Mouse (Mus musculus): ENCODE results near the gene Gm45021. TPM values are rescaled to one million over a fixed set of nuclear protein-coding genes. Genes with fewer than 3 reads are reported as not detected.

Gene Gm45021
- total RNA-seq (2014; fragmentation: Nextera tagmentation) = not detected in 2 replicates
- not detected in 2 replicates for total RNA-seq (2017)
- polyA plus RNA-seq (2012) = not detected in 2 replicates

DNA sequence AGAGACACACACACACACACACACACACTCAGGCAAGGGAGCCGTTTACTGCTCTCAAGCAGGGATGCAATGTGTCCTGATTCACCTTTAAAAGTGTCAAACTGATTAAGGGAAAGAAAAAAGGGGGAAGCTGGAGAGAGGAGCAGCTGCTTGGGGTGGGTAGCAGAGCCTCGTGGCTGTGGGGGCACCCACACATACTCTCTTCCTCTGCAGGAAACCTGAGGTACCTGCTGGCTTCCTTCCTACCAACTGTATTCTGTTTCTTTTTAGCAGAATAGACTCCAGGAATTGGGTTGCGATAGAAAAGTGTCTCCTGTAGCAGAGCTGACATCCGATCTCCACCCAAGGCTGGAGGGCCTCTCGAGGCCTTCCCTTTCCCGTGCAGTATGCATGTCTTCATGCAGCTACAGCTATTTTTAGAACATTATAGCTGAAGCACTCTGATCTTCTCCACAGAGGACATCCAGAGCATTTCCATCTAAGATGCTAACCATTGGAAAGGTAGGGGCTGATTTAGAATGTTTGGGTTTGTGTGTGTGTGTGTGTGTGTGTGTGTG is at the start of gene Gm45021:
Gene Gm45021, plus strand, starts transcription at position 417 of the 557 bp plus-strand sequence.
- H3K4me1 ChIP-seq (ENCODE audit: insufficient read depth, low read depth, low read length) = no peaks in the 10 kb centered on the region
- DNase-seq (ENCODE audit: low spot score) (no peak), ATAC-seq (ENCODE audit: extremely low read depth, insufficient number of reproducible peaks, low FRiP score, poor library complexity, severe bottlenecking) (no peak)
- H3K4me3 ChIP-seq (ENCODE audit: low read depth, low read length) = no peak within 1 kb of the TSS
- TF ChIP-seq POLR2AphosphoS5 (IDR thresholded peaks at IDR 0.05; ENCODE audit: insufficient replicate concordance, low read depth, low read length) (no peak), GATA2 (IDR thresholded peaks at IDR 0.05; ENCODE audit: borderline replicate concordance, low read depth, low read length) (no peak), GATA1 (IDR thresholded peaks at IDR 0.05; ENCODE audit: borderline replicate concordance, low read length) (no peak), CTCF (IDR thresholded peaks at IDR 0.05; ENCODE audit: low read depth, low read length) (no peak), TAL1 (conservative IDR thresholded peaks at IDR 0.05; ENCODE audit: low read depth, low read length) (no peak)
- H3K9me3 ChIP-seq (replicated peaks) = 0 out of 2 replicates have a peak, but pooled peaks cover 2% of the 10 kb centered on the region
- no peaks in the 10 kb centered on the region for H3K36me3 ChIP-seq (replicated peaks)
- H3K27me3 ChIP-seq (ENCODE audit: insufficient read depth, low read length) = no peaks in the 10 kb centered on the region; the same call in 1 of the 2 replicates

DNA sequence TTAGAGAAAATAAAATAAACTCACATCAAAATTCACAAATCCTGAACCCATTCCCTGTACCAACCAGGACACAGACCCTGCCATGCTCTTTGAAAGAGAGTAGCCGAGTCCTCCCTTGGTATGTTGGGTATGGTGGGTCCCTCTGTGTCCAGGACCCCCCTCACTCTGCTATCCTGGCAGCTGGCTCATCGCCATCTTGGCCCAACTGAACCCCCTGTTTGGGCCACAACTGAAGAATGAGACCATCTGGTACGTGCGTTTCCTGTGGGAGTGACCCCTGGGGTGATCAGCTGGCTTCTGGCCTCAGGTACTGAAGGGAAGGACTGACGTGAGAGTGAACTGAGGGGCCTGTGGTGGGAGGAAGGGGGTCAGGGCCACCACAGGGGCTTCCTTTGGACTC is 49.5 kb upstream of the Gm45021 start:
- no peak for TF ChIP-seq GATA1 (IDR thresholded peaks at IDR 0.05; ENCODE audit: borderline replicate concordance, low read length)
- TF ChIP-seq POLR2AphosphoS5 (IDR thresholded peaks at IDR 0.05; ENCODE audit: insufficient replicate concordance, low read depth, low read length) = no peak
- no peak for TF ChIP-seq GATA2 (IDR thresholded peaks at IDR 0.05; ENCODE audit: borderline replicate concordance, low read depth, low read length)
- TF ChIP-seq CTCF (IDR thresholded peaks at IDR 0.05; ENCODE audit: low read depth, low read length) = no peak
- TF ChIP-seq TAL1 (conservative IDR thresholded peaks at IDR 0.05; ENCODE audit: low read depth, low read length) = no peak
- no peak overlapping the region for H3K4me3 ChIP-seq (ENCODE audit: low read depth, low read length)

DNA sequence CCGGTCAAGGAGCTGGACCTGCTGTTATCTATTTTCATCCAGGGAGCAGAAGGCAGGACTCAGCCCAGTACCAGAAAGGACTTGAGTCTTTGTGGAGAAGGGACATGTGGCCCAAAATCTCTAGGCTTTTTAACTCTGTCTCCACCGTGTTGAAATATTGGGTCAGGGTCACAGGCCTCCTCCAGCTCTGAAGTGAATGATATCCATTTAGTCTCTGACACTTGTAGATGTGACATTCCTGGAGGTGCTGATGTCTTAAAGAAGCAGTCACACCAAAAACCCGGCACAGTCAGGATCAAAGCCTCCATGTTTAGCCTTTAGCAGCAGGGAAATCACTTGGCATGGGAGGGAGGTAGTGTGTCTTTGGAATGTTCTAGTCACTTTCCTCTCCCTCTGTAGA is 48.7 kb upstream of the Gm45021 start:
- Histone ChIP-seq H3K9me3 (replicated peaks) (no peaks in the 10 kb centered on the region), H3K36me3 (replicated peaks) (no peaks in the 10 kb centered on the region), H3K4me1 (ENCODE audit: insufficient read depth, low read depth, low read length) (no peaks in the 10 kb centered on the region), H3K4me3 (ENCODE audit: low read depth, low read length) (no peak overlapping the region), H3K27me3 (ENCODE audit: insufficient read depth, low read length) (peaks cover 3% of the 10 kb centered on the region; the same call in 1 of the 2 replicates)
- ATAC-seq (ENCODE audit: extremely low read depth, insufficient number of reproducible peaks, low FRiP score, poor library complexity, severe bottlenecking) (no peak), DNase-seq (ENCODE audit: low spot score) (no peak)
- no peak for TF ChIP-seq GATA1 (IDR thresholded peaks at IDR 0.05; ENCODE audit: borderline replicate concordance, low read length)
- no peak for TF ChIP-seq TAL1 (conservative IDR thresholded peaks at IDR 0.05; ENCODE audit: low read depth, low read length)

More for the DNA sequence above, 49.5 kb upstream of the Gm45021 start:
- peaks cover 5% of the 10 kb centered on the region; the same call in 1 of the 2 replicates for H3K27me3 ChIP-seq (ENCODE audit: insufficient read depth, low read length)
- H3K4me1 ChIP-seq (ENCODE audit: insufficient read depth, low read depth, low read length) = no peaks in the 10 kb centered on the region
- no peak for DNase-seq (ENCODE audit: low spot score)
- H3K36me3 ChIP-seq (replicated peaks) = no peaks in the 10 kb centered on the region
- no peaks in the 10 kb centered on the region for H3K9me3 ChIP-seq (replicated peaks)
- no peak for ATAC-seq (ENCODE audit: extremely low read depth, insufficient number of reproducible peaks, low FRiP score, poor library complexity, severe bottlenecking)

DNA sequence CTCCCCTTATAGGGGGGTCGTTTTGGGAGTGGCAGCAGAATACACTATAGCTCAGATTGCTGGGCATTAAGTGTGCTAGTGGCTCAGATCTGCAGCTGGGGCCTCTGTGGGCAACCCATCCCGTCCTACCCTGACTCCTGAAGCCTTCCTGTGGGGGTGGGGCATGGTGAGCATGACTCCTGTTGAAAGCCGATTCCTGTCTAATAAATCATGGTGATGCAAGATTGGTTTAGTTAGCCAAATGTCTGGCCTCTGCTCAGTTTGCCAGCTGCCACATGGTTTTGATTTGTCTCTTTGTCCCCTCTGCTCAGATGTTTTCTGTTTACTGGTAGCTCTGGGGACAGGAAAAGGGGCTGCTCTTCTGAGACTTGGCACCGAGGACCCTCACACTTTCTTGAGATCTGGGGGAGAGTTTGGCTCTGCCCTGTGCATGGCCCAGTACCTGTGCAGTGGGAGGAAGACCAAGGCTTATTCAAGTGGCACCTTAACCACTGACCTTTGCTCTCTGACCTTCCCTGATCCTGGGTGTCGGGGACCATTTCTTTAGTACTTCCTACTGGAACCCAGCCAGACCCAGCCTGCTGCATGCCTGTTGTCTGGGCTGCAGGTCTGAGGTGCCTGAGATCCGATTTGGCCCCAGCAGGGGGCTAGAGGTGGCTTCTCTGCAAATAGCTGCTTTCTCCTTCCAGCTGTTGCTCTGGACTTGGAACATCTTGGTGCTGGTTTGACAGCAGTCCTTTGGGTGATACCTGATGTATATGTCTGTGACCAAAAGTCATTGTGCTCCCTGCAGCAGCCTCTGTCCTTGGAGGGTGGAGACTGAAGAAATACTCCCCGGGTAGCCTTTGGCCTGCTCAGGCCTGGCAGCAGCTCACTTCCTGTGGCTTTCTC is 47.6 kb upstream of the Gm45021 start:
- no peaks in the 10 kb centered on the region for H3K9me3 ChIP-seq (replicated peaks)
- H3K27me3 ChIP-seq (ENCODE audit: insufficient read depth, low read length) = peaks cover 3% of the 10 kb centered on the region; the same call in 1 of the 2 replicates
- H3K36me3 ChIP-seq (replicated peaks) = no peaks in the 10 kb centered on the region
- no peak for TF ChIP-seq TAL1 (conservative IDR thresholded peaks at IDR 0.05; ENCODE audit: low read depth, low read length)
- TF ChIP-seq GATA1 (IDR thresholded peaks at IDR 0.05; ENCODE audit: borderline replicate concordance, low read length) = no peak
- no peak for TF ChIP-seq GATA2 (IDR thresholded peaks at IDR 0.05; ENCODE audit: borderline replicate concordance, low read depth, low read length)
- TF ChIP-seq POLR2AphosphoS5 (IDR thresholded peaks at IDR 0.05; ENCODE audit: insufficient replicate concordance, low read depth, low read length) = no peak
- no peak for TF ChIP-seq CTCF (IDR thresholded peaks at IDR 0.05; ENCODE audit: low read depth, low read length)
- no peak for DNase-seq (ENCODE audit: low spot score)
- no peak overlapping the region for H3K4me3 ChIP-seq (ENCODE audit: low read depth, low read length)
- no peaks in the 10 kb centered on the region for H3K4me1 ChIP-seq (ENCODE audit: insufficient read depth, low read depth, low read length)
- ATAC-seq (ENCODE audit: extremely low read depth, insufficient number of reproducible peaks, low FRiP score, poor library complexity, severe bottlenecking) = no peak

DNA sequence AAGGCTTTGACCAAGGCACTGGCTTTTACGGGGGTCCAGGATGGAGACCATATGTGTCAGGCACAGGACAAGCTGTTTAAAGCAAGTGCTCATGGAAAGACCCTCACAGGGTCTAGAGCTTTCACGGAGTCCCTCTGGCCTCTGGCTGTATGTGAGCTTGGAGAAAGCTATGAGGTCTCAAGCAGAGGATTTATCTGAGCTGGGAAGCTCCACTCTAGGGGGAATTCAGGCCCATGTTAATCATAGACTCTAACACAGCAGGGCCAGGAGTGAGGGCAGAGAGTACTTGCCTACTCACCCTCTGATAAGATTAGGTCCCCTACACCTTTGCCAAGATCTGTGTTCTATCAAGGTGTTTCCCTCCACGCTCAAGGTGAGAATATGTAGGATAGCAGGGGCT is 46.8 kb upstream of the Gm45021 start:
- Histone ChIP-seq H3K4me1 (ENCODE audit: insufficient read depth, low read depth, low read length) (no peaks in the 10 kb centered on the region), H3K4me3 (ENCODE audit: low read depth, low read length) (no peak overlapping the region), H3K36me3 (replicated peaks) (no peaks in the 10 kb centered on the region), H3K27me3 (ENCODE audit: insufficient read depth, low read length) (peaks cover under 1% of the 10 kb centered on the region; the same call in 1 of the 2 replicates), H3K9me3 (replicated peaks) (no peaks in the 10 kb centered on the region)
- DNase-seq (ENCODE audit: low spot score) (no peak), ATAC-seq (ENCODE audit: extremely low read depth, insufficient number of reproducible peaks, low FRiP score, poor library complexity, severe bottlenecking) (no peak)
- TF ChIP-seq TAL1 (conservative IDR thresholded peaks at IDR 0.05; ENCODE audit: low read depth, low read length) = no peak
- no peak for TF ChIP-seq GATA1 (IDR thresholded peaks at IDR 0.05; ENCODE audit: borderline replicate concordance, low read length)
- no peak for TF ChIP-seq CTCF (IDR thresholded peaks at IDR 0.05; ENCODE audit: low read depth, low read length)
- no peak for TF ChIP-seq POLR2AphosphoS5 (IDR thresholded peaks at IDR 0.05; ENCODE audit: insufficient replicate concordance, low read depth, low read length)
- TF ChIP-seq GATA2 (IDR thresholded peaks at IDR 0.05; ENCODE audit: borderline replicate concordance, low read depth, low read length) = no peak

GRCm38 (mm10) chr6:48545251-48545650 is 44.2 kb upstream of the Gm45021 start:
- no peaks in the 10 kb centered on the region for H3K36me3 ChIP-seq (replicated peaks)
- TF ChIP-seq GATA2 (IDR thresholded peaks at IDR 0.05; ENCODE audit: borderline replicate concordance, low read depth, low read length) = no peak
- no peak for TF ChIP-seq GATA1 (IDR thresholded peaks at IDR 0.05; ENCODE audit: borderline replicate concordance, low read length)
- TF ChIP-seq POLR2AphosphoS5 (IDR thresholded peaks at IDR 0.05; ENCODE audit: insufficient replicate concordance, low read depth, low read length) = no peak
- no peak for TF ChIP-seq TAL1 (conservative IDR thresholded peaks at IDR 0.05; ENCODE audit: low read depth, low read length)
- no peak for TF ChIP-seq CTCF (IDR thresholded peaks at IDR 0.05; ENCODE audit: low read depth, low read length)
- no peaks in the 10 kb centered on the region for H3K27me3 ChIP-seq (ENCODE audit: insufficient read depth, low read length)
- H3K4me3 ChIP-seq (ENCODE audit: low read depth, low read length) = no peak overlapping the region
- H3K4me1 ChIP-seq (ENCODE audit: insufficient read depth, low read depth, low read length) = no peaks in the 10 kb centered on the region
- DNase-seq (ENCODE audit: low spot score) (no peak), ATAC-seq (ENCODE audit: extremely low read depth, insufficient number of reproducible peaks, low FRiP score, poor library complexity, severe bottlenecking) (no peak)
- H3K9me3 ChIP-seq (replicated peaks) = no peaks in the 10 kb centered on the region

Measured in G1E (cell line).